Mouse (Mus musculus) C2C12 (cell line): ENCODE results near the gene Adipor2. TPM values are rescaled to one million over a fixed set of nuclear protein-coding genes. Genes with fewer than 3 reads are reported as not detected.

Source experiments
- H3K27me3 ChIP-seq: one replicate; pipeline ENCODE4 v1.6.1; 2011; ENCODE audit not compliant: control insufficient read depth, insufficient read depth, insufficient read length
- H3K36me3 ChIP-seq: one replicate; pipeline ENCODE4 v1.6.1; 2011; ENCODE audit not compliant: control insufficient read depth, insufficient read depth
- H3K4me3 ChIP-seq: one replicate; pipeline ENCODE4 v1.5.1; 2011; ENCODE audit warnings: mild to moderate bottlenecking, control low read depth; ENCODE audit not compliant: poor library complexity, insufficient read depth, severe bottlenecking
- H3K79me2 ChIP-seq: one replicate; pipeline ENCODE4 v1.6.1; 2011; ENCODE audit not compliant: control insufficient read depth, insufficient read depth
- H3K79me3 ChIP-seq: one replicate; pipeline ENCODE4 v1.6.1; 2011; ENCODE audit warnings: low read depth, control low read depth
- H3ac ChIP-seq: one replicate; pipeline ENCODE3; 2011; ENCODE audit warnings: low read depth; ENCODE audit not compliant: control insufficient read depth, insufficient read length
- CEBPB ChIP-seq: IDR thresholded peaks from one replicate; pipeline ENCODE4 v1.6.1; 2011; ENCODE audit warnings: low read depth, mild to moderate bottlenecking, control low read depth, moderate library complexity
- CTCF ChIP-seq: IDR thresholded peaks from one replicate; pipeline ENCODE4 v1.5.1; 2011; ENCODE audit not compliant: control insufficient read depth, insufficient read depth, insufficient read length
- FOSL1 ChIP-seq: IDR thresholded peaks from one replicate; pipeline ENCODE4 v1.8.0; 2011; ENCODE audit warnings: mild to moderate bottlenecking, low read length; ENCODE audit not compliant: poor library complexity, insufficient read depth, severe bottlenecking
- MAX ChIP-seq: IDR thresholded peaks from one replicate; pipeline ENCODE4 v1.6.1; 2011; ENCODE audit warnings: mild to moderate bottlenecking, control low read depth
- MYOD1 ChIP-seq: IDR thresholded peaks from one replicate; pipeline ENCODE4 v1.6.1; 2011; ENCODE audit warnings: low read depth; ENCODE audit not compliant: control insufficient read depth, insufficient read length
- MYOG ChIP-seq: IDR thresholded peaks from one replicate; pipeline ENCODE4 v1.6.1; 2011; ENCODE audit not compliant: control insufficient read depth, insufficient read length; ENCODE audit errors: extremely low read depth
- USF1 ChIP-seq: IDR thresholded peaks from one replicate; pipeline ENCODE4 v1.6.1; 2011; ENCODE audit warnings: low read depth, mild to moderate bottlenecking, control low read depth, moderate library complexity
- polyA plus RNA-seq: library from polyadenylated mRNA; unstranded; fragments of >200 nt; fragmentation: generic; extraction: Trizol; gene quantifications from one replicate; pipeline ENCODE4 v1.2.1, GENCODE M21; 2012; ENCODE audit warnings: missing spikeins

Gene Adipor2
- polyA plus RNA-seq, 1 experiment: 28.0 TPM

DNA sequence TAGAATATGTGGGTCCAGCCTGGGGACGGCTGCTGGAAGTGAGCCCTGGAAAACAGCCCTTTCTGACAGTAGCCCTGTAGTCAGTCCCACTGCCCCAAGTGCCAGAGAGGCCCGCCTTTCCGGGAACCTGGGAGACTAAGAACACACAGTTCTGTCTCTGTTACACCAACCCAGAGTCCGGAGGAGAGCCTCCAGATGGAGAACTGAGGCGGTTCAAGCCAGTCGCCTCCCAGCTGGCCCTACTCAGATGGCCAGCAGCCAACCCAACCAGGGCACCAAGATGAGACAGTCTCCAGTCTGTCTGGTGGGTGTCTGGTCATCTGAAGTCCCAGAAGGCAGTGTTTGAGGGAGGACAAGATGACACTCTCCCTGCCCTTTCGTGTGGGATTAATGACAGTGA, 95.8 kb downstream of the Adipor2 start:
- H3K36me3 ChIP-seq: no peaks in the 10 kb centered on the region
- H3K79me3 ChIP-seq: no peaks in the 10 kb centered on the region
- TF ChIP-seq CEBPB (no peak), USF1 (no peak), MYOG (no peak), MYOD1 (no peak), FOSL1 (no peak), CTCF (no peak), MAX (no peak)
- no peaks in the 10 kb centered on the region for H3K79me2 ChIP-seq
- no peak overlapping the region for H3K4me3 ChIP-seq
- H3ac ChIP-seq: no peak overlapping the region
- H3K27me3 ChIP-seq: peaks cover 77% of the 10 kb centered on the region

DNA sequence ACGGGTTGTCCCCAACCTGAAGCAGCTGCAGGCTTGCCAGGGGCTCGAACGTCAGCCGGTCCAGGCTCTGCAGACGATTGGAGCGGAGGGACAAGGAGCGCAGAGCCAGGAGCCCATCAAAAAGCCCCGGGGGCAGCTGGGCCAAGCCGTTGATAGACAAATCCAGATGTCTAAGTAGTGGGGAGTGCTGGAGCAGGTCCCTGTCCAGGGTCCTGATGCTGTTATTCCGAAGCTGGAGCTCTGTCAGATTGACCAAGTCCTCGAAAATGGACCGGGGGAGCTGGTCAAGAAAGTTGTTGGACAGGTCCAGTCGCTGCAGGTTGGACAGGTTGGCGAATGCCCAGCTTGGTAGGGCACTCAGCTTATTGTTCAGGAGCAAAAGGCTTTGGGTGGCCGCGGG, 97.0 kb downstream of the Adipor2 start:
- no peaks in the 10 kb centered on the region for H3K79me2 ChIP-seq
- peaks cover 78% of the 10 kb centered on the region for H3K27me3 ChIP-seq
- H3K79me3 ChIP-seq: no peaks in the 10 kb centered on the region
- no peak overlapping the region for H3K4me3 ChIP-seq
- H3ac ChIP-seq: no peak overlapping the region
- H3K36me3 ChIP-seq: no peaks in the 10 kb centered on the region
- TF ChIP-seq USF1 (no peak), MYOD1 (no peak), CEBPB (no peak), FOSL1 (no peak), MYOG (no peak), MAX (no peak), CTCF (no peak)

DNA sequence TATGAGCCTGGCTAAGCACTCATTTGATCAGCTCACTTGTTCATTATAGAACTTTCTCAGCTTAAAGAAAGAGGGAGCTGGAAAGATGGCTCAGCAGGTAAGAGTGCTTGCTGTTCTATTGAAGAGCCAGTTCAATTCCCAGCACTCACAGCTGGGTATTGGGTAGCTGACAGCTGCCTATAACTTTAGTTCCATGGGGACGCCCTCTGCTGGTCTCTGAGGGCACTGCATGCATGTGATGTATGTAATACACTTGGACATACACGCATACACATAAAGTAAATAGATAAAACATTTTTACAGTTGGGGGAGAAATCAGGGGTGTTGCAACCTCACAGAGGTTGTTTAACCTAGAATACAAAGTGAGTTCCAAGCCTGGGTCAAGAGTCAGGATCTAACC, 98.1 kb downstream of the Adipor2 start:
- Histone ChIP-seq H3ac (no peak overlapping the region), H3K36me3 (no peaks in the 10 kb centered on the region), H3K79me2 (no peaks in the 10 kb centered on the region), H3K4me3 (no peak overlapping the region), H3K79me3 (no peaks in the 10 kb centered on the region), H3K27me3 (peaks cover 76% of the 10 kb centered on the region)
- TF ChIP-seq MYOG: no peak
- TF ChIP-seq FOSL1: no peak
- TF ChIP-seq CEBPB: no peak
- no peak for TF ChIP-seq MYOD1
- no peak for TF ChIP-seq CTCF
- no peak for TF ChIP-seq MAX
- TF ChIP-seq USF1: no peak

DNA sequence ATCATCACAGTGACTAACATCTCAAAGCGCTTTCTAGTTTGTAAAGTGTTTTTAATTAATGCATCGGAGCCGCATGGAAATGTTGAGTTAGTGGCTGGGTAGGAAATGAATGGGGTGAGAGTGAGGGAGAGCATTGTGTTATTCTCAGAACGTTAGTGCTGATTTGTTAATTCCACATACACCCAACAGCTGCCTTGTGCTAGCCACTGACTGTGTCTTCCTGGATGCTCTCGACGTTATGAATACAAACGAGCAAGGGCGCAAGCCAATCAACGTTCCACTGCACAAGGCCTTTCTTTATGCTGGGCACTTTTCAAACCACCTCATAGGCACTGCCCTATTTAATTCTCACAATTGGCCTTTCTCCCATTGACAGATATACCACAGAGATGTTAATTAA, 98.8 kb downstream of the Adipor2 start:
- TF ChIP-seq CTCF (no peak), MAX (no peak), FOSL1 (no peak), CEBPB (no peak), MYOG (no peak), MYOD1 (no peak), USF1 (no peak)
- no peaks in the 10 kb centered on the region for H3K36me3 ChIP-seq
- H3K79me2 ChIP-seq: no peaks in the 10 kb centered on the region

DNA sequence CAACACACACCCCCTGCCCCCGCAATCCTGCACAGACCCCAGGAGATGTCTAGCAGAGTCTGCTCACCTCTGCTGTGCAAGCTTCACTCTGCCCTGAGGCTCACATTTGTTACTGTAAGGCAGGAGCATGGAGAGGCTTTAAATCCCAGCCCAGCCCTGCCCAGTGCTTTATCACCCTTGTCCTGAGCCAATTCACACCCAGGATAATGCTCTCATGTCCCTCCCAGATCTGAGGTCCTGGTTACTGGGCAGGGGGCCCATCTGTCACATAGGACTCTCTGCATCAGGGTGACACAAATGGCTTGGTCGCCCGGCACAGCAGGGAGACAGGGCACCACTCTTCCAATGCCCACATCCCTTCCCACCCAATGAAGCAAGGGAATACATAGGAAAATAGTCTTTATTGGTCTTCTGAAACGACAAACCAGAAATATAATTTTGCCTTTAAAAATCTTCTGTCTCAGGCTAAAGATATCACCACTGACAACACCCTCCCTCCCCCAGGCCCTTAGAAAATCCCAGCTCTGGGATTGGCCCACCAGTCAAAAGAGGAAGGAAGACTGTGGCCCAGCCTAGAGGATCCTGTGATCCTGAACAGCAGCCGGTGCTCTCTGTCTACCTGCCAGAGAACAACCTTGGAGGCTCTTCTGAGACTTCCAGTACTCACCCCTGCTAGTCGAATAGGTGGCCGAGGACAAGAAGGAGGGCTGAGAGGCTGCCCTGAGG, 102.6 kb downstream of the Adipor2 start:
- H3ac ChIP-seq: no peak overlapping the region
- H3K79me3 ChIP-seq: no peaks in the 10 kb centered on the region
- H3K27me3 ChIP-seq: peaks cover 76% of the 10 kb centered on the region
- H3K4me3 ChIP-seq: no peak overlapping the region
- H3K79me2 ChIP-seq: no peaks in the 10 kb centered on the region
- TF ChIP-seq CEBPB (no peak), MAX (no peak), MYOD1 (no peak), MYOG (no peak), FOSL1 (no peak), CTCF (no peak), USF1 (no peak)
- H3K36me3 ChIP-seq: no peaks in the 10 kb centered on the region

More for the DNA sequence above, 98.8 kb downstream of the Adipor2 start:
- Histone ChIP-seq H3K4me3 (no peak overlapping the region), H3K79me3 (no peaks in the 10 kb centered on the region), H3ac (no peak overlapping the region), H3K27me3 (peaks cover 75% of the 10 kb centered on the region)
